Mouse (Mus musculus) ES-Bruce4 (cell line): ENCODE data around the gene Lgi1. TPM values are rescaled to one million over a fixed set of nuclear protein-coding genes. Genes with fewer than 3 reads are reported as not detected.

Source experiments
- H3K27ac ChIP-seq: 2 replicates; pipeline ENCODE4 v1.5.1; 2012; ENCODE audit warnings: low read length, inconsistent platforms; ENCODE audit not compliant: insufficient read depth
- H3K27me3 ChIP-seq: 2 replicates; pipeline ENCODE4 v1.6.1; 2012; ENCODE audit warnings: mild to moderate bottlenecking, low read length, inconsistent platforms; ENCODE audit not compliant: control insufficient read depth, poor library complexity, insufficient read depth, severe bottlenecking
- H3K36me3 ChIP-seq: 2 replicates; pipeline ENCODE4 v1.6.1; 2012; ENCODE audit warnings: inconsistent platforms, mild to moderate bottlenecking, low read length, moderate library complexity; ENCODE audit not compliant: control insufficient read depth, poor library complexity, insufficient read depth, severe bottlenecking
- H3K4me1 ChIP-seq: one replicate; pipeline ENCODE4 v1.8.1; 2011; ENCODE audit warnings: low read length; ENCODE audit not compliant: control insufficient read depth, insufficient read depth
- H3K4me3 ChIP-seq: 2 replicates; pipeline ENCODE4 v1.5.1; 2011; ENCODE audit warnings: low read depth, mild to moderate bottlenecking, low read length
- H3K9ac ChIP-seq: 2 replicates; pipeline ENCODE4 v1.6.1; 2012; ENCODE audit warnings: low read depth, mild to moderate bottlenecking, inconsistent platforms; ENCODE audit not compliant: poor library complexity, severe bottlenecking
- H3K9me3 ChIP-seq: replicated peaks from 2 replicates; pipeline ENCODE4 v1.6.1; 2012; ENCODE audit warnings: mild to moderate bottlenecking, low read length, inconsistent platforms; ENCODE audit not compliant: control insufficient read depth, poor library complexity, insufficient read depth, severe bottlenecking
- CTCF ChIP-seq: IDR thresholded peaks from one replicate; pipeline ENCODE4 v1.8.1; 2011; ENCODE audit warnings: low read depth, low read length
- EP300 ChIP-seq: IDR thresholded peaks from 2 replicates; pipeline ENCODE4 v1.6.1; 2011; ENCODE audit warnings: low read depth, low read length; ENCODE audit not compliant: insufficient read depth
- POLR2A ChIP-seq: IDR thresholded peaks from one replicate; pipeline ENCODE4 v1.8.1; 2011; ENCODE audit warnings: low read length; ENCODE audit not compliant: insufficient read depth
- polyA plus RNA-seq: library from polyadenylated mRNA; stranded (reverse); fragments of >200 nt; gene quantifications from 2 replicates; pipeline ENCODE4 v1.2.4, GENCODE M21; 2011; ENCODE audit warnings: low read depth; ENCODE audit not compliant: missing spikeins, insufficient read depth, insufficient read length

Gene Lgi1
- polyA plus RNA-seq, 1 experiment, result 32.6 TPM

DNA sequence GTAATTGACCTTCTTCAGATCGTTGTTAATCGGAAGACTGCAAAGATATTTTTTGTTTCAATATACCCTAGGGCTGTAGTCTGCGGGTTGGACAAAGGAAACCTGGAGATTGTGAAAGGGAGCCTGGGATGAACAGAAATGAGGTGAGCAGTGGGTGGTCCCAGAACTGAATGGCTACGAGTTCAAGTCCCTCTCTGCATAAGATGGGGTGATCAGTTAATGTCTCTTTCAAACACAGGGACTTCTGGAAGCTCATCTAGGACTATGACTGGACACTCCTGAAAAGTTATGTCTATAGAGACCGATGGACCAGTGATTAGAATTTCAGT is 84.6 kb downstream of the Lgi1 start:
- peaks cover 2% of the 10 kb centered on the region; the same call in 1 of the 2 replicates for H3K27me3 ChIP-seq
- no peak for TF ChIP-seq CTCF
- no peak for TF ChIP-seq POLR2A
- no peak for TF ChIP-seq EP300
- H3K4me1 ChIP-seq, result no peaks in the 10 kb centered on the region
- H3K36me3 ChIP-seq, result no peaks in the 10 kb centered on the region
- H3K4me3 ChIP-seq, result no peak overlapping the region
- no peak overlapping the region for H3K9ac ChIP-seq
- peaks cover 40% of the 10 kb centered on the region for H3K9me3 ChIP-seq
- H3K27ac ChIP-seq, result peak overlapping the region; percentile 49

DNA sequence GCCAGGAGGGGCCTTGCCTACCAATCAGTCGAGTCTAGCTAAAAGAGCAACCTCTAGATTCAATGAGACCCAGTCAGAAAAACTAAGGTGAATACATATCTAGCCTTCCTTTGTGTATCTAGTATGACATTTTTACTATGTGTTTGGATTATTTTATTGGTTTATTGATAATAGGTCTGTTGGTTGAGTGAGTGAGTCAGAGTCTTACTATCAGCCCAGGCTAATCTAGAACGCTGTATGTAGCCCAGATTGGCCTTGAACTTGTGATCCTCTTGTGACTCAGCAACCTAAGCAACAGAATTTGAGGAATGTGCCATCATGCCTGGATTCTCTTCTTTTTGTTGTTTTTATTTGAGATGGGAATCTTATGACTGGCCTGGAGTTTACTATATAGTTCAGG is 86.9 kb downstream of the Lgi1 start:
- H3K27ac ChIP-seq, result no peak overlapping the region
- TF ChIP-seq CTCF (no peak), POLR2A (no peak), EP300 (no peak)
- H3K36me3 ChIP-seq, result no peaks in the 10 kb centered on the region
- peaks cover 17% of the 10 kb centered on the region for H3K9me3 ChIP-seq
- no peak overlapping the region for H3K9ac ChIP-seq
- H3K4me3 ChIP-seq, result no peak overlapping the region
- H3K4me1 ChIP-seq, result no peaks in the 10 kb centered on the region
- peaks cover 2% of the 10 kb centered on the region; the same call in 1 of the 2 replicates for H3K27me3 ChIP-seq

DNA sequence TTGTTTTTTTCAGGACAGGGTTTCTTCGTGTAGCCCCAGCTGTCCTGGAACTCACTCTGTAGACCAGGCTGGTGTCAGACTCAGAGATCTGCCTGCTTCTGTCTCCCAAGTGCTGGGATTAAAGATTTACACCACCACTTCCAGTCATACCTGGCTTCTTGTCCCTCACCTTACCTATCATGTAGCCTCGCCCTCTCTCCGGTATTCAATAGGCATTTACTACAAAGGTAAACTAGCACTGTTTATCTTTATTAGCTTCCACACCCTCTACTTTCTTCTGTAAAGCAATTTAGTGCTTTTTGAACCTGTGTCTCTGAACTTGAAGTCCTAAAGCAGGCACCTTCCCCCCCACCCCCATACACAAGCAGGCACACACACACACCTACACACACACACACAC is 87.4 kb downstream of the Lgi1 start:
- TF ChIP-seq CTCF, result no peak
- no peak for TF ChIP-seq POLR2A
- no peak for TF ChIP-seq EP300
- Histone ChIP-seq H3K4me1 (no peaks in the 10 kb centered on the region), H3K9ac (no peak overlapping the region), H3K4me3 (no peak overlapping the region), H3K9me3 (peaks cover 12% of the 10 kb centered on the region), H3K27me3 (peaks cover 2% of the 10 kb centered on the region; the same call in 1 of the 2 replicates), H3K27ac (no peak overlapping the region), H3K36me3 (no peaks in the 10 kb centered on the region)

DNA sequence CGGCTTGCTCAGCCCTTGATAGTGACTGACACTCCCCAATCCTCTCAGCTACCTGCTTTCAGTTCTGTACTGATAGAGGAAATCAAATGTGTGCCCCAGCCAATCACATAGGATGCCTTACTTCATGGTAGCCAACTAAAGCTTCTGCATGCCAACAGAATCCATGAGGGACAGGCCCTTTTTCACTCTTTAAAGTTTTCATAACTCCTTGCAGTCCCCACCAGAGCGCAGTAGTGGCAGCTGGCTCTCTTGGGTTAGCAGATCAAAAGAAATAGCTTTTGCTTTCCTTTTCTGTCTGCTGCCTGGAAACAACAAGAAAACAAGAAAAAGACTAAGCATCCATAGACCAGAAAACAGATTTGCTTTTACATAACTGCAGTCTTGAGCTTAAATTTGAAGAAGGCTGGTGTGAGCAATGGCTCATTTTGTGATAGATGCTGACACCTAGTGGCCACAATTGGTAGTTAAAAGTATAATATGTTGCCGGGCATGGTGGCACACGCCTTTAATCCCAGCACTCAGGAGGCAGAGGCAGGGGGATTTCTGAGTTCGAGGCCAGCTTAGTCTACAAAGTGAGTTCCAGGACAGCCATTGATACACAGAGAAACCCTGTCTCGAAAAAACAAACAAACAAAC is 88.3 kb downstream of the Lgi1 start:
- TF ChIP-seq CTCF, result peak; percentile 2
- no peak for TF ChIP-seq EP300
- TF ChIP-seq POLR2A, result no peak
- Histone ChIP-seq H3K36me3 (no peaks in the 10 kb centered on the region), H3K9ac (no peak overlapping the region), H3K27me3 (peaks cover 2% of the 10 kb centered on the region; the same call in 1 of the 2 replicates), H3K4me1 (no peaks in the 10 kb centered on the region), H3K4me3 (no peak overlapping the region), H3K27ac (no peak overlapping the region), H3K9me3 (peaks cover 3% of the 10 kb centered on the region; the same call in 1 of the 2 replicates)

DNA sequence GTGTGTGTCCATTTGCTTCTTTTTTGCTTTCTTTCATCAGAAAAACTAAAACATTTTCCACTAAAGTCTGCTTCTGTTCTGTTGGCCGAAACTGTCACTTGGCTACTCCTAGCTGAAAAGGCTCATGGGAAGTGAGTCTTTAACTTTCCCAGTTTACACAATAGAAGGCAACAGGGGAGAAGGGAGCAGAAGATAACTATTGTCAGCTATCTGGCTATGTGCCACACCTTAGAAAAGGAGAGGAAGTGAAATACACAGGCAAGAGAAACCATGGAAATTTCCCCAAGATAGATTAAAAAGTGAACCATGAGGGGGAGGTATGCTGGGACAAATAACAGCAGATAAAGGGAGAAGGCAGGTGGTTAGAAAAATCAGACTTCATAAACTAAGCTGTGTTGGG is 89.9 kb downstream of the Lgi1 start:
- H3K36me3 ChIP-seq, result no peaks in the 10 kb centered on the region
- H3K9me3 ChIP-seq, result peaks cover 1% of the 10 kb centered on the region; the same call in 1 of the 2 replicates
- H3K4me1 ChIP-seq, result no peaks in the 10 kb centered on the region
- H3K27me3 ChIP-seq, result peaks cover 2% of the 10 kb centered on the region; the same call in 1 of the 2 replicates
- H3K4me3 ChIP-seq, result no peak overlapping the region
- H3K9ac ChIP-seq, result no peak overlapping the region
- H3K27ac ChIP-seq, result no peak overlapping the region
- TF ChIP-seq CTCF (no peak), POLR2A (no peak), EP300 (no peak)

DNA sequence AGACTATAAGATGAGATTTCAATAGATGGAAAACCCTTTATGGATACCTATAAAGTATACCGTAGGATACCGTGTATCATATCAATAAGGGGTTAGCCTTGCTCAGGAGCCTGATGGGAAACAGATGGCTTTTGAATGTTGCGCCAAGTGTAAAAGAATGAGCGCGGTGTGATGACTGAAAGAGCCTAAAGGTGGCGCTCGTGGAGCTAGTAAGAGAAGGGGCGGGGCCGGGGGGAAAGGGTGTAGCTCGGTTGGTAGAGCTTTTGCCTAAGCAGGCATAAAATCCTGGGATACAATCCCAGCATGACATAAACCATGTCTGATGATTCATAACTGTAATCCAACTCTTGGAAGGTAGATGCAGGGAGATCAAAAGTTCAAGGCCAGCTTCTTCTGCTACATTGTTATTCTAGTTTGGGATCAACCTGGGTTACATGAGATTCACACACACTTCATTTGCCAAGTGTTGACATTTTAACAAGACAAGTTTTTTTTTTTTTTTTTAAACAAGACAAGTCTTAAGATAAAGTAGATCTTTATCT is 90.6 kb downstream of the Lgi1 start:
- Histone ChIP-seq H3K9ac (no peak overlapping the region), H3K27ac (no peak overlapping the region), H3K4me3 (no peak overlapping the region), H3K9me3 (no peaks in the 10 kb centered on the region; the same call in 1 of the 2 replicates), H3K36me3 (no peaks in the 10 kb centered on the region), H3K27me3 (peaks cover 2% of the 10 kb centered on the region; the same call in 1 of the 2 replicates), H3K4me1 (no peaks in the 10 kb centered on the region)
- TF ChIP-seq CTCF, result peak; percentile 53
- TF ChIP-seq EP300, result no peak
